30 mouse cellular contexts compared by ENCODE assay signal in the genomic region with DNA sequence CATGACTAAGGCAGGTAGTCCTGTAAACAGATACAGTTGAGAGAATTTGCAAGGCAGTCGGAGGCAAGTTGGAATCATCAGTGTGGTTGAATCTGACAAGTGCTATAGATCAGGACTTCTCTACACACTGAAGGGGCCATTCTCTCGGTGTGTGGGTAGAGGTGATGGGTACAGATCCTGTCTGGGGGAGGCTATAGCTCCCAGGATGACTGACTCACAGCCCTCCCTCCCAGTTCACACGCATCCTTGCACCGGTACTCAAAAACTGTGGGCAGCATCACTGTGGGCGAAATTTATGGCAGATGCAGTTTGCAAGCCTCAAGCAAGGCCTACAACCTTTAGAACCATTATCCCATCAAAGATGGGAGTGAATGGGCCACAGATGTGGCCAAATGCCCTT.
DNase-seq lines count a peak whose midpoint lies in the region; ATAC-seq and TF ChIP-seq lines count a peak whose summit lies in the region.
"Had no signal": no experiment of that assay in that cellular context is flagged by ENCODE, and none has a peak within 500 bp of the region (broad histone marks: within the 10 kb centered on the region; RNA-seq: fewer than 3 reads in every experiment).

No protein-coding gene starts in this region.

- intact Hi-C loops in left cerebral cortex, adult 2 months (cut with DNase I) = no loop called here

- no peak overlapping the region for H3K27ac ChIP-seq in left cerebral cortex, adult 2 months
- no peak overlapping the region for H3K27ac ChIP-seq in forebrain, postnatal 0 days (ENCODE audit: low read depth, low read length)
- H3K27ac ChIP-seq: embryonic facial prominence, embryonic 10.5 days; embryonic facial prominence, embryonic 15.5 days; forebrain, embryonic 12.5 days; hindbrain, embryonic 10.5 days; limb, embryonic 13.5 days; lung, embryonic 15.5 days; neural tube, embryonic 12.5 days; stomach, embryonic 15.5 days had no signal

- no peak for ATAC-seq in forebrain, postnatal 0 days
- ATAC-seq: intestine, postnatal 0 days; midbrain, embryonic 16.5 days had no signal

- H3K27me3 ChIP-seq in forebrain, postnatal 0 days (ENCODE audit: insufficient read depth, low read length) = no peaks in the 10 kb centered on the region
- H3K27me3 ChIP-seq: embryonic facial prominence, embryonic 15.5 days; forebrain, embryonic 12.5 days; limb, embryonic 13.5 days; lung, embryonic 15.5 days; neural tube, embryonic 12.5 days; stomach, embryonic 15.5 days had no signal

- TF ChIP-seq CTCF in left cerebral cortex, adult 2 months (IDR thresholded peaks at IDR 0.05) = no peak
- TF ChIP-seq CTCF in forebrain, postnatal 0 days (IDR thresholded peaks at IDR 0.05; ENCODE audit: low read depth) = no peak

- WGBS in forebrain, postnatal 0 days = 92% methylated on average over 5 of the region's 5 CpGs

- H3K9ac ChIP-seq in forebrain, postnatal 0 days = no peak overlapping the region
- H3K9ac ChIP-seq: embryonic facial prominence, embryonic 15.5 days; forebrain, embryonic 12.5 days; limb, embryonic 13.5 days; lung, embryonic 15.5 days; neural tube, embryonic 12.5 days; stomach, embryonic 15.5 days had no signal

- peak; percentile 37 to 53 for DNase-seq in frontal cortex, adult 2 months (ENCODE audit: extremely low spot score in 1 of 2, low spot score in 1 of 2)
- no peak for DNase-seq in frontal cortex, postnatal 14 days (ENCODE audit: low spot score in 2 of 2)
- DNase-seq in left cerebral cortex, adult 2 months (ENCODE audit: extremely low spot score in 1 of 2, low spot score in 2 of 2) = peak; percentile 25
- DNase-seq in left cerebral cortex, adult 11 months (ENCODE audit: low spot score) = no peak
- DNase-seq in right cerebral cortex, adult 2 months (ENCODE audit: low spot score in 2 of 2) = peak; percentile 38 to 39
- DNase-seq in right cerebral cortex, postnatal 25 days = no peak
- DNase-seq in forebrain, postnatal 0 days = no peak
- DNase-seq: adrenal gland, adult 8-10 months; cerebellum, adult 8-10 months; cerebellum, postnatal 25 days; gastrocnemius, postnatal 14 days; heart, postnatal 14 days; kidney, adult 9 months; kidney, postnatal 14 days; layer of hippocampus, adult 9-11 months; retina, postnatal 1 day; thymus, postnatal 25 days had no signal

- no peak overlapping the region for H3K4me2 ChIP-seq in forebrain, postnatal 0 days (ENCODE audit: low read depth)
- H3K4me2 ChIP-seq: embryonic facial prominence, embryonic 15.5 days; forebrain, embryonic 12.5 days; limb, embryonic 13.5 days; liver, embryonic 11.5 days; lung, embryonic 15.5 days; midbrain, embryonic 11.5 days; neural tube, embryonic 12.5 days; stomach, embryonic 15.5 days had no signal

- no peak overlapping the region for H3K4me3 ChIP-seq in left cerebral cortex, adult 2 months
- H3K4me3 ChIP-seq in forebrain, postnatal 0 days (ENCODE audit: low read depth, low read length) = no peak overlapping the region
- H3K4me3 ChIP-seq: embryonic facial prominence, embryonic 10.5 days; embryonic facial prominence, embryonic 15.5 days; forebrain, embryonic 12.5 days; hindbrain, embryonic 10.5 days; limb, embryonic 13.5 days; lung, embryonic 15.5 days; neural tube, embryonic 12.5 days; stomach, embryonic 15.5 days had no signal

- H3K9me3 ChIP-seq in forebrain, postnatal 0 days (ENCODE audit: low read length) = no peaks in the 10 kb centered on the region
- H3K9me3 ChIP-seq: embryonic facial prominence, embryonic 10.5 days; embryonic facial prominence, embryonic 15.5 days; forebrain, embryonic 12.5 days; hindbrain, embryonic 10.5 days; lung, embryonic 15.5 days; stomach, embryonic 15.5 days had no signal

- H3K4me1 ChIP-seq in forebrain, postnatal 0 days (ENCODE audit: insufficient read depth) = no peaks in the 10 kb centered on the region
- H3K4me1 ChIP-seq: embryonic facial prominence, embryonic 10.5 days; embryonic facial prominence, embryonic 15.5 days; lung, embryonic 15.5 days; stomach, embryonic 15.5 days had no signal

- H3K36me3 ChIP-seq in forebrain, postnatal 0 days (ENCODE audit: insufficient read depth) = no peaks in the 10 kb centered on the region
- H3K36me3 ChIP-seq: embryonic facial prominence, embryonic 10.5 days; embryonic facial prominence, embryonic 15.5 days; forebrain, embryonic 12.5 days; G1E; hindbrain, embryonic 10.5 days; limb, embryonic 13.5 days; lung, embryonic 15.5 days; neural tube, embryonic 12.5 days; stomach, embryonic 15.5 days had no signal

Comparison
In these comparisons a context has a peak if more than half of its experiments do, and no peak if none do; other contexts are left out.
1. DNase-seq: peak in frontal cortex, adult 2 months (2 of 2), left cerebral cortex, adult 2 months (2 of 2) and right cerebral cortex, adult 2 months (2 of 2); none in frontal cortex, postnatal 14 days (0 of 2), left cerebral cortex, adult 11 months (single experiment), right cerebral cortex, postnatal 25 days (single experiment) and forebrain, postnatal 0 days (single experiment).